Mouse (Mus musculus) effector memory CD4-positive, alpha-beta T cell, adult 7 months (primary cell): ENCODE measurements around the gene Olfr961. TPM values are rescaled to one million over a fixed set of nuclear protein-coding genes. Genes with fewer than 3 reads are reported as not detected.

Experiments used
- polyA plus RNA-seq: library from polyadenylated mRNA; unstranded; fragments of 100-300 nt; shearing (Covaris generic); gene quantifications from one replicate; pipeline ENCODE4 v1.2.1, GENCODE M21; 2017

The Olfr961 gene
- polyA plus RNA-seq = 0.51 TPM

DNA sequence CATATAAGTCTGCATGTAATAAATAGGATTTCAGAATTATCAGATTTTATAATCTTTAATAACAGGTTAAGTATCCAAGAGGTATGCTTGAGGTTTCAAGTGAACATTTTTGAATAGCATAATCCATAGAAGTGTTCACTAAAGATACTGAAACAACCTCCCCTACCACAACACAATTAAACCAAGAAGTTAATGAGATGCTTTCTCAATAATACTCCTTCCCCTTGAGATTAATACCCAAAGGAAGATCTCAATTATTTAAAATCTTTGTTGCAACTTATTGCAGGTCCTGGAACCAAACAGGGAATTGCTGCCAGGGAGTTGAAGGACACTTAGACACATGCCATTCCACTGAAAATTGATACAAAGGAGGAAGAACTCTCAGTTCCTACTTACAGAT lies at the start of gene Olfr961:
Gene Olfr961, plus strand, starts transcription at position 301 of the 400 bp plus-strand sequence.

DNA sequence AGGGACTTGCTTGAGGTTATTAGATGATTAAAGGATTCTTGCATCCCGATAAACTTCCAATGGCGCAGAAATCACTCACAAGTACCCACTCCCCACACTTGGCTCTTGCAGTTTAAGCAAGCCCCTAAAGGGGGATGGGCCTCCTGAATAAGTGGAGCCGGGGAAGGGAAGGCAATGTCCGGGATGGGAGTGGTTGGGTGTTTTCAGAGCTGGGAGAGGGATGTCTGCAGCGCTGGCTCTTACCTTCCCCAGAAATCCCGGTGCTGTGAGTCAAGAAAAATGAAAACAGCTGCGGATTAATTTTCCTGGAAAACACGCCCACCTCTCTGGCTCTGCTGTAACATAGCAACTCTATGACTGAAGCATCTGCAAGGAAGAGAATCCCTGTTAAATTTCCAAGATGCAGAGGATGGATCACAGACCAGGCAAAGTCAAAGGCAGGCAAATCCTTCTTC lies 40.9 kb upstream of the Olfr961 start, which contains the start of gene AW551984:
Gene AW551984, minus strand, starts transcription at position 405 of the 455 bp plus-strand sequence.

GRCm38 (mm10) chr9:39610355-39610754 lies 34.5 kb upstream of the Olfr961 start, which contains the start of gene Olfr148:
Gene Olfr148, plus strand, starts transcription at chr9:39610655.

DNA sequence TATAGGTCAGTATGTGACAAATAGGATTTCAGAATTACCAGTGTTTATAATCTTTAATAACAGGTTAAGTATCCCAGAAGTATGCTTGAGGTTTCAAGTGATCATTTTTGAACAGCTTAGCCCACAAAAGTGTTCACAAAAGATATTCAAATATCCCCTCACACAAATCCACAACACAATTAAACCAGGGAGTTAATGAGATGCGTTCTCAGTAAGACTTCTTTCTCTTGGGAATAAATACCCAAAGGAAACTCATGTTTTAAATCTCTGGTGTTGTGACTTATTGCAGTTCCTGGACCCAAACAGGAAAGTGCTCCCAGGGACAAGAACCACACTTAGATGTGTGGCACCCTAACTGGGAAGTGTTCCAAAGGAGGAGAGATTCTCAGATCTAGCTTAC lies 23.8 kb upstream of the Olfr961 start, which contains the start of gene Olfr960:
Gene Olfr960, plus strand, starts transcription at position 301 of the 400 bp plus-strand sequence.

GRCm38 (mm10) chr9:39666905-39667304 lies 22.0 kb downstream of the Olfr961 start, which contains the start of gene Olfr963:
Gene Olfr963, plus strand, starts transcription at chr9:39667205.

Other genes starting within 250 kb of the Olfr961 start
- gene Olfr952, start 217.9 kb upstream of the Olfr961 start, polyA plus RNA-seq = not detected
- not detected for gene Olfr954, start 188.4 kb upstream of the Olfr961 start, polyA plus RNA-seq
- gene Olfr955, start 173.1 kb upstream of the Olfr961 start, polyA plus RNA-seq = not detected
- gene Olfr44, start 151.1 kb upstream of the Olfr961 start, polyA plus RNA-seq = not detected
- not detected for gene Olfr957, start 129.3 kb upstream of the Olfr961 start, polyA plus RNA-seq
- gene Olfr958, start 91.0 kb upstream of the Olfr961 start, polyA plus RNA-seq = 0.27 TPM
- not detected for gene Olfr959, start 69.5 kb upstream of the Olfr961 start, polyA plus RNA-seq
- gene AW551984, start 40.7 kb upstream of the Olfr961 start, polyA plus RNA-seq = 0.41 TPM
- 0.22 TPM for gene Olfr148, start 34.4 kb upstream of the Olfr961 start, polyA plus RNA-seq
- gene Olfr960, start 23.7 kb upstream of the Olfr961 start, polyA plus RNA-seq = not detected
- gene Olfr963, start 22.1 kb downstream of the Olfr961 start, polyA plus RNA-seq = not detected
- gene Olfr149, start 62.0 kb downstream of the Olfr961 start, polyA plus RNA-seq = not detected
- gene Olfr965, start 66.3 kb downstream of the Olfr961 start, polyA plus RNA-seq = not detected
- 0.52 TPM for gene Olfr150, start 85.9 kb downstream of the Olfr961 start, polyA plus RNA-seq
- gene Olfr967, start 101.2 kb downstream of the Olfr961 start, polyA plus RNA-seq = not detected
- not detected for gene Olfr968, start 138.2 kb downstream of the Olfr961 start, polyA plus RNA-seq
- gene Olfr969, start 145.9 kb downstream of the Olfr961 start, polyA plus RNA-seq = 0.55 TPM
- gene Olfr970, start 163.8 kb downstream of the Olfr961 start, polyA plus RNA-seq = not detected
- gene Olfr971, start 191.8 kb downstream of the Olfr961 start, polyA plus RNA-seq = not detected
- not detected for gene Olfr972, start 221.3 kb downstream of the Olfr961 start, polyA plus RNA-seq